Mouse (Mus musculus) ES-Bruce4 (cell line): ENCODE data around the gene Tmem14c.

ENCODE experiments used
- CTCF ChIP-seq: IDR thresholded peaks from one replicate; pipeline ENCODE4 v1.8.1; 2011; ENCODE audit warnings: low read depth, low read length
- EP300 ChIP-seq: IDR thresholded peaks from 2 replicates; pipeline ENCODE4 v1.6.1; 2011; ENCODE audit warnings: low read depth, low read length; ENCODE audit not compliant: insufficient read depth
- POLR2A ChIP-seq: IDR thresholded peaks from one replicate; pipeline ENCODE4 v1.8.1; 2011; ENCODE audit warnings: low read length; ENCODE audit not compliant: insufficient read depth

DNA sequence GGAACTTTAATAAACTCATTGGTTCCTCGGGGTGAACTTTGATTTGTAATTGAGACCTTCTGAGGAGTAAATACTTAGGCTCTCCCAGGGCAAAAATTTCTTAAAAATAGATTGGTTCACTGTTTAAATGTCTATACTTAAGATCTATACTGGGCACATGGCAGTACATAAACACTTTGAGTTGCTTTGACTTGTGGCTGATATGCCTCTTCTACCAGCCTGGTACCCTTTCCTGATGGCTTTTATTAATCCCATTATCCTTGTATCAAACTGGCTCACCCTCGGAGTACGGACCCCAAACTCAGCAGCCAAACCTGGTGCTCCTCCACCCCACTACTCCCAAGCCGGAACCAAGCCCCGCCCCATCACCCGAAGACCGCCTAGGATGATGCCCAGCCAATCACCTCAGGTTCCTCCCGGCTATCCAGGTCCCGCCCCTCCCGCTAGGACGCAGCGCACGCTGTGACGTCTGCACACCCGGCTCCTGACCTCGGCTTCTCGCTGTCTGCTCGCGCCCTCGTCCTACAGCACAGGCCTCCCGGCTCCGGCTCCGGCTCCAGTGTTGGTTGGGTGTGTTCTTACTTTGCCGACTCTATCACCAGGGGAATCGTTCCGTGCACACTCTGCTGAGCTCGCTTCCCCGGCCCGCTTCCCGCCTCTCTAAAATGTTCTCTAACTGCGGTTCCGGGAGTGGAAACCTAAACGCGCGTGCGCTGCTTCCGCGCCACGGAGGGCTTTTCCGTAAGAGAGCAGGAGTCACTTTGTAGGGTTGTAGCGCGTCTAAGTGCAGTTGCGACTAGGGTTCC is at the start of gene Tmem14c:
- TF ChIP-seq CTCF (no peak), POLR2A (peak; percentile 87), EP300 (no peak)
